In the genomic region with DNA sequence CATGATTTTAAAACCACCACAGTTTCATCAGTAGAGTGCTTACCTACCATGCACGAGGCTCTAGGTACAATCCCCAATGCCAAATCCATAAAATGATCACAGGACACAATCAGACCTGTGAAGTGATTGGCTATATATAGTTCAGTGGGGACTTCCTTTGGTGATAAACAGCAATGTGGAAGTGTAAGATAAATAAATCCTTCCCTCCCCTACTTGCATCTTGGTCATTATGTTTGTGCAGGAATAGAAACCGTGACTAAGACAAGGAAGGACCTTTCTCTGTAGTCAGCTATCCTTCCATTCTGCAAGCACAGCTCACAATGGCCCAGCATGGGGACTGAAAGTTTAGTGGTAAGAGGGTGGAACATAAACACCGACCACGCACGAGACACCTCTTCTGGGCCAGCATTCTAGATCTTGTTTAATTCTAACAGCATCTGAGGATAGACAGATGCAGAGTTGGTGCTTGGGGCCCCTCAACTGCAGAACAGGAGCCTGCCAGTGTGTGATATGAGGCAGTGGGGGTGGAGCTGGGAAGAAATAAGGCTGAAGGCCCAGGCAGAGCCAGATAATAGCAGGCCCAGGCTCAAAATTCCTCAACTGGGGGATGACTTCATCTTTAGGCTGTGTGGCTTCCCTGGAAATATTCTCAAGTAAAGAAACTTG, we compare ENCODE assay signal across 11 mouse cellular contexts. TPM values are rescaled to one million over a fixed set of nuclear protein-coding genes. Genes with fewer than 3 reads are reported as not detected.
DNase-seq lines count a peak whose midpoint lies in the region; ATAC-seq and TF ChIP-seq lines count a peak whose summit lies in the region.
"Had no signal": no experiment of that assay in that cellular context is flagged by ENCODE, and none has a peak within 500 bp of the region (broad histone marks: within the 10 kb centered on the region; RNA-seq: fewer than 3 reads in every experiment).

No protein-coding gene starts in this region.

- H3K36me3 ChIP-seq in heart, embryonic 12.5 days = no peaks in the 10 kb centered on the region
- H3K36me3 ChIP-seq in liver, embryonic 11.5 days (ENCODE audit: control insufficient read depth, insufficient read depth, low read length) = no peaks in the 10 kb centered on the region
- H3K36me3 ChIP-seq in forebrain, embryonic 14.5 days (ENCODE audit: control insufficient read depth, insufficient read depth, low read length) = no peaks in the 10 kb centered on the region
- H3K36me3 ChIP-seq: embryonic facial prominence, embryonic 12.5 days had no signal

- no peak for DNase-seq in heart, postnatal 14 days
- DNase-seq in c-Kit-negative CD71-positive TER-119-positive erythroid progenitor cells, embryonic 14.5 days (ENCODE audit: low read depth, low spot score) = peak; percentile 85
- DNase-seq in liver, embryonic 11.5 days (ENCODE audit: low spot score) = peak; percentile 58
- DNase-seq in spleen, postnatal 14 days (ENCODE audit: low spot score in 2 of 2) = peak; percentile 48 to 50
- DNase-seq in left cerebral cortex, postnatal 4 days = no peak
- no peak for DNase-seq in cerebellum, adult 2 months
- DNase-seq in forebrain, embryonic 14.5 days (ENCODE audit: low spot score) = no peak
- DNase-seq: midbrain, embryonic 14.5 days had no signal

- no peaks in the 10 kb centered on the region for H3K27me3 ChIP-seq in heart, embryonic 12.5 days (replicated peaks)
- peaks cover 4% of the 10 kb centered on the region for H3K27me3 ChIP-seq in liver, embryonic 11.5 days (replicated peaks; ENCODE audit: control insufficient read depth, insufficient read depth, low read length)
- no peaks in the 10 kb centered on the region for H3K27me3 ChIP-seq in cerebellum, adult 2 months (ENCODE audit: control insufficient read depth, insufficient read depth, low read length)
- H3K27me3 ChIP-seq in forebrain, embryonic 14.5 days (replicated peaks; ENCODE audit: control insufficient read depth, insufficient read depth, low read length) = no peaks in the 10 kb centered on the region
- H3K27me3 ChIP-seq: embryonic facial prominence, embryonic 12.5 days had no signal

- peak overlapping the region; percentile 65 for H3K27ac ChIP-seq in heart, embryonic 12.5 days (ENCODE audit: poor library complexity, severe bottlenecking)
- H3K27ac ChIP-seq in liver, embryonic 11.5 days (ENCODE audit: low read depth, low read length) = peak overlapping the region; percentile 79
- no peak overlapping the region for H3K27ac ChIP-seq in cerebellum, adult 2 months (ENCODE audit: insufficient read depth, low read length)
- no peak overlapping the region for H3K27ac ChIP-seq in forebrain, embryonic 14.5 days (ENCODE audit: low read depth, low read length)
- H3K27ac ChIP-seq: embryonic facial prominence, embryonic 12.5 days; hindbrain, embryonic 14.5 days had no signal

- H3K9me3 ChIP-seq in heart, embryonic 12.5 days (replicated peaks) = no peaks in the 10 kb centered on the region
- no peaks in the 10 kb centered on the region for H3K9me3 ChIP-seq in liver, embryonic 11.5 days (ENCODE audit: control insufficient read depth, low read length)
- H3K9me3 ChIP-seq in forebrain, embryonic 14.5 days (replicated peaks; ENCODE audit: control insufficient read depth, low read length) = no peaks in the 10 kb centered on the region
- H3K9me3 ChIP-seq: embryonic facial prominence, embryonic 12.5 days had no signal

- no peak for TF ChIP-seq CTCF in cerebellum, adult 2 months (IDR thresholded peaks at IDR 0.05; ENCODE audit: borderline replicate concordance, insufficient read depth, low read depth, low read length)

- 33% methylated on average over 5 of the region's 5 CpGs for WGBS in heart, embryonic 12.5 days
- 36% methylated on average over 5 of the region's 5 CpGs for whole genome bisulfite sequencing in liver, embryonic 11.5 days
- WGBS in cerebellum, adult 2 months = 76% methylated on average over 5 of the region's 5 CpGs
- 79% methylated on average over 5 of the region's 5 CpGs for WGBS in forebrain, embryonic 14.5 days

- no peak overlapping the region for H3K4me2 ChIP-seq in heart, embryonic 12.5 days
- peak overlapping the region; percentile 56 for H3K4me2 ChIP-seq in liver, embryonic 11.5 days
- no peak overlapping the region for H3K4me2 ChIP-seq in forebrain, embryonic 14.5 days (ENCODE audit: low read length)
- H3K4me2 ChIP-seq: embryonic facial prominence, embryonic 12.5 days; hindbrain, embryonic 14.5 days had no signal

- no peak overlapping the region for H3K4me3 ChIP-seq in heart, embryonic 12.5 days
- peak overlapping the region; percentile 2; the same call in 1 of the 2 replicates for H3K4me3 ChIP-seq in liver, embryonic 11.5 days (ENCODE audit: low read depth, low read length)
- no peak overlapping the region for H3K4me3 ChIP-seq in cerebellum, adult 2 months (replicated peaks; ENCODE audit: insufficient read depth, low read depth, low read length)
- H3K4me3 ChIP-seq in forebrain, embryonic 14.5 days (ENCODE audit: low read depth, low read length) = no peak overlapping the region
- H3K4me3 ChIP-seq: embryonic facial prominence, embryonic 12.5 days had no signal

- peaks cover 56% of the 10 kb centered on the region for H3K4me1 ChIP-seq in heart, embryonic 12.5 days (replicated peaks)
- peaks cover 48% of the 10 kb centered on the region for H3K4me1 ChIP-seq in liver, embryonic 11.5 days (replicated peaks; ENCODE audit: control insufficient read depth, insufficient read depth, low read length)
- peaks cover 14% of the 10 kb centered on the region for H3K4me1 ChIP-seq in cerebellum, adult 2 months (ENCODE audit: control insufficient read depth, insufficient read depth, low read length)
- H3K4me1 ChIP-seq in forebrain, embryonic 14.5 days (ENCODE audit: control insufficient read depth, insufficient read depth, low read length) = no peaks in the 10 kb centered on the region
- H3K4me1 ChIP-seq: embryonic facial prominence, embryonic 12.5 days had no signal

- ATAC-seq in heart, embryonic 12.5 days (ENCODE audit: insufficient number of reproducible peaks, low FRiP score) = peak; percentile 87
- ATAC-seq in liver, embryonic 11.5 days (replicated peaks; ENCODE audit: low FRiP score) = peak; percentile 94
- ATAC-seq in forebrain, embryonic 14.5 days = no peak

- intact Hi-C loops in heart, postnatal 14 days (cut with DNase I) = no loop called here
- intact Hi-C loops in left cerebral cortex, postnatal 4 days (cut with DNase I) = no loop called here

- no peak for TF ChIP-seq POLR2A in cerebellum, adult 2 months (IDR thresholded peaks at IDR 0.05; ENCODE audit: borderline replicate concordance, insufficient read depth, low read length)

- no peak overlapping the region; the same call in 1 of the 2 replicates for H3K9ac ChIP-seq in heart, embryonic 12.5 days
- H3K9ac ChIP-seq in liver, embryonic 11.5 days (ENCODE audit: low read depth, low read length) = peak overlapping the region; percentile 48
- no peak overlapping the region for H3K9ac ChIP-seq in forebrain, embryonic 14.5 days (ENCODE audit: low read length)
- H3K9ac ChIP-seq: embryonic facial prominence, embryonic 12.5 days; hindbrain, embryonic 14.5 days had no signal

RNA-seq across cellular contexts. Expression of gene D5Ertd579e, which starts 25.0 kb away (rescaled TPM):
- polyA plus RNA-seq in heart, embryonic 12.5 days (2016; fragmentation: Nextera tagmentation; extraction: Ambion mirVana) = 35.1 and 37.2 TPM in 2 replicates
- 10 to 100 TPM; 88.3 to 89.1 TPM for total RNA-seq in heart, postnatal 14 days (2021)
- 19.3 TPM in 2 replicates for polyA plus RNA-seq in liver, embryonic 11.5 days (2014; fragmentation: Nextera tagmentation; extraction: Ambion mirVana)
- 10 to 100 TPM; 82.6 to 89.0 TPM for total RNA-seq in left cerebral cortex, postnatal 4 days (2021)
- polyA plus RNA-seq in cerebellum, adult 2 months (2012; rRNA removed) = 69.4 and 75.9 TPM in 2 replicates
- polyA plus RNA-seq in forebrain, embryonic 14.5 days (2014; fragmentation: Nextera tagmentation; extraction: Ambion mirVana) = 30.2 and 38.6 TPM in 2 replicates

RNA-seq across cellular contexts. Expression of gene Bloc1s4, which starts 27.6 kb away (rescaled TPM):
- 21.0 and 21.3 TPM in 2 replicates for polyA plus RNA-seq in heart, embryonic 12.5 days (2016; fragmentation: Nextera tagmentation; extraction: Ambion mirVana)
- total RNA-seq in heart, postnatal 14 days (2021) = 10 to 100 TPM; 11.9 to 12.2 TPM
- polyA plus RNA-seq in liver, embryonic 11.5 days (2014; fragmentation: Nextera tagmentation; extraction: Ambion mirVana) = 29.1 and 30.0 TPM in 2 replicates
- total RNA-seq in left cerebral cortex, postnatal 4 days (2021) = 10 to 100 TPM; 15.2 to 17.5 TPM
- 27.0 and 27.7 TPM in 2 replicates for polyA plus RNA-seq in cerebellum, adult 2 months (2012; rRNA removed)
- 23.9 and 27.7 TPM in 2 replicates for polyA plus RNA-seq in forebrain, embryonic 14.5 days (2014; fragmentation: Nextera tagmentation; extraction: Ambion mirVana)

Comparison
In these comparisons a context has a peak if more than half of its experiments do, and no peak if none do; other contexts are left out.
1. H3K27ac ChIP-seq: peak in heart, embryonic 12.5 days (single experiment) and liver, embryonic 11.5 days (single experiment); none in cerebellum, adult 2 months (single experiment) and forebrain, embryonic 14.5 days (single experiment).
2. DNase-seq: peak in c-Kit-negative CD71-positive TER-119-positive erythroid progenitor cells, embryonic 14.5 days (single experiment), liver, embryonic 11.5 days (single experiment) and spleen, postnatal 14 days (2 of 2); none in heart, postnatal 14 days (0 of 2), left cerebral cortex, postnatal 4 days (single experiment), cerebellum, adult 2 months (0 of 2) and forebrain, embryonic 14.5 days (single experiment).